Mouse (Mus musculus): ENCODE results near the gene Pfdn5. TPM values are rescaled to one million over a fixed set of nuclear protein-coding genes. Genes with fewer than 3 reads are reported as not detected.

Pfdn5 gene
- 421 TPM for polyA plus RNA-seq (2017; shearing (Covaris generic))

GRCm38 (mm10) chr15:102326022-102326576 lies at the start of gene Pfdn5:
TSS of gene Pfdn5 (plus strand) at chr15:102326116.

GRCm38 (mm10) chr15:102279092-102279782 lies 46.7 kb upstream of the Pfdn5 start, which contains the start of gene Mfsd5:
TSS of gene Mfsd5 (plus strand) at chr15:102279454.

GRCm38 (mm10) chr15:102295633-102296367 lies 30.1 kb upstream of the Pfdn5 start, which contains the start of gene Espl1:
TSS of gene Espl1 (plus strand) at chr15:102296266.

GRCm38 (mm10) chr15:102331610-102332015 lies 5.7 kb downstream of the Pfdn5 start, which contains the start of gene Myg1:
TSS of gene Myg1 (plus strand) at chr15:102331709.

GRCm38 (mm10) chr15:102350138-102350941 lies 24.4 kb downstream of the Pfdn5 start, which contains the start of gene Aaas:
TSS of gene Aaas (minus strand) at chr15:102350771.

GRCm38 (mm10) chr15:102366733-102367344 lies 40.9 kb downstream of the Pfdn5 start, which contains the start of gene Sp7:
TSS of gene Sp7 (minus strand) at chr15:102367182.

Other genes starting within 250 kb of the Pfdn5 start
- 4.6 TPM for gene Tns2, start 225.7 kb upstream of the Pfdn5 start, polyA plus RNA-seq (2017; shearing (Covaris generic))
- 46.8 TPM for gene Spryd3, start 189.9 kb upstream of the Pfdn5 start, polyA plus RNA-seq (2017; shearing (Covaris generic))
- gene Igfbp6, start 181.8 kb upstream of the Pfdn5 start, polyA plus RNA-seq (2017; shearing (Covaris generic)) = 0.80 TPM
- gene Soat2, start 175.6 kb upstream of the Pfdn5 start, polyA plus RNA-seq (2017; shearing (Covaris generic)) = 9.5 TPM
- 74.4 TPM for gene Zfp740, start 122.9 kb upstream of the Pfdn5 start, polyA plus RNA-seq (2017; shearing (Covaris generic))
- gene Csad, start 121.4 kb upstream of the Pfdn5 start, polyA plus RNA-seq (2017; shearing (Covaris generic)) = 8.5 TPM
- gene Itgb7, start 94.2 kb upstream of the Pfdn5 start, polyA plus RNA-seq (2017; shearing (Covaris generic)) = 1,327 TPM
- gene Rarg, start 68.6 kb upstream of the Pfdn5 start, polyA plus RNA-seq (2017; shearing (Covaris generic)) = 18.4 TPM
- 0.40 TPM for gene Gm9918, start 55.6 kb upstream of the Pfdn5 start, polyA plus RNA-seq (2017; shearing (Covaris generic))
- 40.0 TPM for gene Mfsd5, start 46.7 kb upstream of the Pfdn5 start, polyA plus RNA-seq (2017; shearing (Covaris generic))
- 1.2 TPM for gene Espl1, start 29.9 kb upstream of the Pfdn5 start, polyA plus RNA-seq (2017; shearing (Covaris generic))
- 49.8 TPM for gene Myg1, start 5.6 kb downstream of the Pfdn5 start, polyA plus RNA-seq (2017; shearing (Covaris generic))
- gene Aaas, start 24.7 kb downstream of the Pfdn5 start, polyA plus RNA-seq (2017; shearing (Covaris generic)) = 42.9 TPM
- not detected for gene Sp7, start 41.1 kb downstream of the Pfdn5 start, polyA plus RNA-seq (2017; shearing (Covaris generic))
- gene Sp1, start 80.0 kb downstream of the Pfdn5 start, polyA plus RNA-seq (2017; shearing (Covaris generic)) = 17.0 TPM
- gene Amhr2, start 119.3 kb downstream of the Pfdn5 start, polyA plus RNA-seq (2017; shearing (Covaris generic)) = not detected
- gene Prr13, start 132.9 kb downstream of the Pfdn5 start, polyA plus RNA-seq (2017; shearing (Covaris generic)) = 682 TPM
- 99.4 TPM for gene Pcbp2, start 144.4 kb downstream of the Pfdn5 start, polyA plus RNA-seq (2017; shearing (Covaris generic))
- not detected for gene Gm10337, start 177.6 kb downstream of the Pfdn5 start, polyA plus RNA-seq (2017; shearing (Covaris generic))
- gene Map3k12, start 190.9 kb downstream of the Pfdn5 start, polyA plus RNA-seq (2017; shearing (Covaris generic)) = 6.5 TPM
- 56.5 TPM for gene Tarbp2, start 192.1 kb downstream of the Pfdn5 start, polyA plus RNA-seq (2017; shearing (Covaris generic))
- gene Npff, start 198.8 kb downstream of the Pfdn5 start, polyA plus RNA-seq (2017; shearing (Covaris generic)) = 1.7 TPM